Mouse (Mus musculus) MN1 (cell line): ENCODE measurements around the gene Sh3bp5l.
"Not testable (repeated sequence)": the region's sequence is repeated elsewhere in the genome, so short reads cannot be mapped to it uniquely, and the experiment has no call there.

ENCODE experiments used
- DNase-seq: peaks from one replicate; pipeline ENCODE4 v3.0.0-alpha.2; 2016; ENCODE audit warnings: low spot score

Gene Sh3bp5l

DNA sequence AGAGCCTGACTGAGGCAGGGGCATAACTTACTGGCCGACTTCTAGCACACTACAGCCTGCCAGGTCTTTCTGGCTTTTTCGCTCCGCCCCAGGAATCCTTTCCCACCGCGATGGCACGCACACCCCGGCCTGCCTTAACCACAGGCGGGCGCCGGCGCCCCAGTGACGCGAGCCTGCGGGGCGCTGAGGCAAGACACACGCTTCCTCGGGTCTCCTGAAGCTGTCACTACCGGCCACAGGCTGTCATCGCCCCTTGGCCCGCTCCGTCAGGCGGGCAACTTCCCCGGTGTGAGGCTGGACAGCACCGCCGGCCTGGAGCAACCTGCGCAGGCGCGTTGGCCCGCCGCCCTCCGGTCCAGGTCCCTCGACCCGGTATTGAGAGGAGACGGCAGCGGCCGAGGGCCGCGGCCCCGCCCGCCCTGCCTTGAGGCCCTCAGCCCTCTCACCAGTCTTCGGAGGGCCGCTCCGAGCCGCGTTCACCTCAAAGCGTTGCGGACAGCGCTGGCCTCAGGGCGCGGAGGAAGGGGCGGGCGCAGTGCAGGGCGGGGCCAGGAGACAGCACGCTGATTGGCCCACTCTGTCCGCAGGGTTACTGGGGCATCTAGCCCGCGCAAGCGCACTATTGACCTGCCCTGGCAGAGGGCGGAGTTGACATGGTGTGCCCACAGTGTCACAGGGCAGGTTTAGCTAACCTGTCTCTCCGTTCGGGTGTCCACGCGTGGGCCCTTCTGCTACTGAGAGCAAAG lies 7.5 kb upstream of the Sh3bp5l start:
- peak; percentile 99 for DNase-seq

- DNase-seq = peak; percentile 82
These were observed 6.8 kb upstream of the Sh3bp5l start for GRCm38 (mm10) chr11:58323570-58324340.

DNA sequence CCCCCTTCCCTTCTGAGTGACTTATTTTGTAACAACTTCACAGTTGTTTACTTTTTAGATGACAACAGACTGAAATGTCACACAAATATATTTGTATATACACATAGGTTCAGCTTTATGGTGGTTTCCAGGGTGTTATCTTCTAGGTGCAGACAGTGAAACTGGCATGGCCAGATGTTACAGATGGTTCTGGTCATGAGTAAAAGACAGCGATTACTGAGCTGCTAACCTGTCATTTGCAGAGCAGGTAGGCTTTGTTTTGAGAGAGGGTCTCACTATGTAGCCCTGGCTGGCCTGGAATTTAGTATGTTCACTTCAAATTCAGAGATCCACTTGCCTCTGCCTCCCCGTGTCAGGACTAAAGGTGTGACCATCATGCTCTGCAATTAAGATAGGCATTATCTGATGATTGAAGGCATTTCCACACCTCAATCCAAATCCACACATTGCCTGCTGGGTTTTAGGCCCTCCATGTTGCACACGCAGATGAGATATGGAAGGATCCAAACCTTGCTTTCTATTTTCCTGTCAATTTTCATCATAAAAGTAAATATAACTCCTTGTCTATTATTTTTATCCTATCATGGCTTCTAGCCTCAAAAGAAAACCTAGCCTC lies 5.8 kb upstream of the Sh3bp5l start:
- no peak for DNase-seq

GRCm38 (mm10) chr11:58326781-58327180 lies 3.7 kb upstream of the Sh3bp5l start:
- DNase-seq = no peak

DNA sequence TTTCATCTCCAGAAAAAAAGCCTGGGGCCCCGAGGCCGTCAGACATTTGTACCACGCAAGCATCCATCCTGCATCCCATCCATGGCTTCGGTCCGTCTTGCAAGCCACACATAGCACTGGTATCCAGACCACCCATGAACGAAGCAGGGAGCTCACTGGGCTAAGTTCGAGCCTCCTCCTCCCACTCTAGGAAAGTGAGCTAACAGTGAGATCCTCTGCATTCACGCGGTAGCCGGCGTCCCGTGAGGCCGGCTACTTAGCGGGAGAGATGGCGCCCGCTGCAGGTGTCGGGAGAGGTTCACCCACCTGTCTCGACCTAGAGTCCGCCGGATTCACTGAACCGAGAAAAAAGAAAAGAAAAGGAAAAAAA lies 633 bp upstream of the Sh3bp5l start:
- DNase-seq = no peak

GRCm38 (mm10) chr11:58331149-58331495 lies 598 bp downstream of the Sh3bp5l start:
- no peak for DNase-seq

DNA sequence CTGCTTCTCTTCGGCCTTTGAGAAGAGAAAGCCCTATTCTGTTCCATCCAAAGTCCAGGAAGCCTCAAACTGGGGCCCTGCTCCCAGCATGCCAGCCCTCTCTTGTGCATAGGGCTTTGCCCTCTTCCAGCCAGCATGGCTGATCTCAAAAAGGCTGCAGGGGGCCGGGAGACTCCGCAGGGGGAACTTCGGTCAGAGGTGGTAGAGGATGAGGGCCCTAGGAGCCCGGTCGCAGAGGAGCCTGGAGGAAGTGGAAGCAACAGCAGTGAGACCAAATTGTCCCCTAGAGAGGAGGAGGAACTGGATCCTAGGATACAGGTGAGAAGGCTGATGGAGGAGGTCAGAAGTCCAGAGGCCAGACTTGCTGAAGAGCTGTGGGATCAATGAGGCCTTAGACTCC lies 1.0 kb downstream of the Sh3bp5l start:
- DNase-seq = no peak

DNA sequence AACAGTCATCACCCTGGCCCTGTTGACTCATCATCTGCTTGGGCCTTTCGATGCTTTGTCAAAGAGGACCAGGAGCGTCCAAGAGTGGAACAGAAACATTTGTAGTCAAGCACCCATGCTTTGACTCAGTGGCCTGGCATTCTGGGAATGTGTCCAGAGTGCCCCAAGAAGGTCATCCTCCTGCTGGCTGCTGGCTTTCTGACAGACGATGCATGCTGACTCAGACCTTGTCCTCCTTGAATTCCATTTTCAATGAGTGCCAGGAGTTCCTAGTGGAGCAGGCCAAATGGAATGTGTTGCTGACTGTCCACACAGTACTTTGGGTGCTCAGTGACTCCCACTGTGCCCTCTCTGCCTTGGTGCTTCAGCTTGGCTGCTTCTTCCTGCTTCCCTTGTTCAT lies 4.2 kb downstream of the Sh3bp5l start:
- peak; percentile 52 for DNase-seq

GRCm38 (mm10) chr11:58346745-58347144 lies 16.2 kb downstream of the Sh3bp5l start:
- DNase-seq = no peak

- no peak for DNase-seq
These were observed 20.1 kb downstream of the Sh3bp5l start for GRCm38 (mm10) chr11:58350628-58351027.

- DNase-seq = no peak
These were observed 20.7 kb downstream of the Sh3bp5l start for GRCm38 (mm10) chr11:58351179-58351578.

DNA sequence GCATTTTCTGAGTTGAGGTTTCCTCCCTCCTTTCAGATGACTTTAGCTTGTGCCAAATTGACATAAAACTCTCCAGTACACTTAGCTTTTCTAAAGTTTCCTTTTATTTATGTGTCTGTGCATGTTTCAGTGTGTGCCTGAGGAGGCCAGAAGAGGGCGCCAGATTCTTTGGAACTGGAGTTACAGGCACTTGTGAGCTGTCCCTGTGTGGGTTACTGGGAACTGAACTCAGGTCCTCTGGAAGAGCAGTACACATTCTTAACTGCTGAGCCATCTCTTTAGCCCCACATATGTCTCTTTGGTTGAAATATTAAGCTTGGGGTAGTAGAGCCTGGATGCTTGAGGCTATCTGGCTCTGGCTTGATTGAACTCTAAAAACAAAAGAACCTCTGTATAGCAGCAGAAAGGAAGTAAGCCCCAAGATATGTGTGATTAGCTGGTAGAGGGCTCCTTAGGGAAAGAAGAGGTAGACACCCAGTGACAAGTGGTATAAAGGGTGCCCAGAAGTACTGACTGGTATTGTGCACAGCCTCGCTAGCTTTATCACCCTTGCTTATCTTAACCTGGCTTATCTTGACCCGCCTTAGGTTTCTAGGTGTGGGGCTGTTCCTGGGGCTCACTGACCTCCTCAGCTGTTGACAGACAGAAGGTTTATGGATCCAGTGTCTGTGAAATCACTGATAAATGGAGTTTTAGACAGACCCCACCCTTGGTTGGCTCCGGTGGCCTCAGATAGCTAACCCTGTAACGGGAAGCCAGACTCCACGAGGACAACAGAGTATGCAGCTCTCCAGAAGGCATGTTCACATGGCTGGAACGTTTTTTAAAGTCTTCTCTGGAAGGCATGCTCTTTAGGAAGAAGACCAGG lies 22.4 kb downstream of the Sh3bp5l start:
- no peak for DNase-seq

DNA sequence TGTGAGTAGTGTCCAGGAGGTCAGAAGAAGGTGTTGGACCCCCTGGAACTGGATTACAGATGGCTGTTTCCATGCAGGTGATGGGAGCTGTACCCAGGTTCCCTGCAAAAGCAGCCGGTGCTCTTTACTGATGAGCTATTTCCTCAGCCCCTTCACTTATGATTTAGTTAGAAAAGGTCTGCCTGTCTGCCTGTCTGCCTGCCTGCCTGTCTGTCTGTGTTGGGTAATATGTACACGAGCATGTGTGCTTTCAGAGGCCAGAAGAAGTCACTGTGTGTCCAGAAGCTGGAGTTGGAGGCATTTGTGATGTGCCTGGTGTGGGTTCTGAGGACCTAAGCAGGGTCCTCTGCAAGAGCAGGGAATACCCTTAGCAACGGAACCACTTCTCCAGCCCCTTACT lies 23.2 kb downstream of the Sh3bp5l start:
- no peak for DNase-seq

- DNase-seq = no peak
These were observed 24.0 kb downstream of the Sh3bp5l start for GRCm38 (mm10) chr11:58354476-58354875.

GRCm38 (mm10) chr11:58354927-58355326 lies 24.4 kb downstream of the Sh3bp5l start:
- no peak for DNase-seq

GRCm38 (mm10) chr11:58357042-58357441 lies 26.5 kb downstream of the Sh3bp5l start:
- no peak for DNase-seq

DNA sequence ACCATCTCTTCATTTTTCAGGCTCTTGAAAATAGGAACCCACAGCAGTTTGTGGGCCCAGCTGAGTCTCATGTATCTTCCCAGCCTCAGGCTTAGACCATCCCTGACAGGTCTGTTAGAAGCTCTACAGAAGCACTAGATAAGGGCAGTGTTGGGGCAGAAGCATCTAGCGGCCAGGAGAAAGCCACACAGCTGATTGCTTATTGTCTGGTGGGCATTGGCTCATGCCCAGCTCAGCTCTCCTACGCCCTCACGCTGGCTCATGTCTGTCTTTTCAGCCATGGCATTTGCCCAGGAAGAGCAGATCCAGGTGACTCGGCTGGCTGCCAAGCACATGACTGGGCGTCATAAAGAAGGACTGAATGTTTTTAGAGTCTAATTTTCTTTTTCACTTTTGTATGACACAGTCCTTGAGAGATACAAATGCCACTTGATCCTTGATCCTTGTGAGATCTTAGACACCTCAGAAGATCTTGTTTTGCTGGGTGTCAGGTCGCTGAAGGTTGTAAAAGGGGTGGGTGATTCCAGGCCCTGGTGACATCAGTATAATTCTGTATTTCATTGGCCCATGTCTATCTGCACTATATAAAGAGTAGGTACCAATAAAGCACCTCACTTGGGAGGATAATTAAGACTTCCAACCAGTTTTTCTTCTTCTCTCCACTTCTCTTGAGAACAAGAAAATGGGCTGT lies 27.5 kb downstream of the Sh3bp5l start:
- DNase-seq = no peak

GRCm38 (mm10) chr11:58362562-58362961 lies 32.0 kb downstream of the Sh3bp5l start:
- not testable (repeated sequence) for DNase-seq

DNA sequence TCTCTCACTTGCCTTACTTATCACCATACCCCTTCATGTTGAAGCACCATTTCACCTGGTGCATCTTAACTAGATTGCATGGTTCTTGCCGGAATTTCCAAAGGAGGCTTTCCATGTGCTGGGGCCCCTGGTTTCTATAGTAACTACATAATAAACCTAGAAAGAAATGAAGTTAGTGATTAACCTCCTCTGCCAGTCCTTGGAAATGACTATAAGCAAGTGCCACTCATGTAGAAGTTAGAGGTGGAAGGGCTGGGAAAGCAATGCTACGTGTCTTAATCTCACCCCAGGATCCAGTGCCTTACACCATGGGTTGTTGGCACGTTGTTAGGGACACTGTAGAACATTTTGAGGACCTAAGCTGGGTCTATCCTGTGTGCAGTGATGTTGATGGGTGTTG lies 33.9 kb downstream of the Sh3bp5l start:
- no peak for DNase-seq

- DNase-seq = not testable (repeated sequence)
These were observed 35.7 kb downstream of the Sh3bp5l start for GRCm38 (mm10) chr11:58366191-58366590.

- DNase-seq = no peak
These were observed 46.7 kb downstream of the Sh3bp5l start for GRCm38 (mm10) chr11:58377273-58377672.

- no peak for DNase-seq
These were observed 47.2 kb downstream of the Sh3bp5l start for GRCm38 (mm10) chr11:58377686-58378085.
